Mouse (Mus musculus) thymus, postnatal 0 days (tissue): ENCODE results near the gene Bcas1. TPM values are rescaled to one million over a fixed set of nuclear protein-coding genes. Genes with fewer than 3 reads are reported as not detected.

ENCODE experiments used
- DNase-seq: peaks from one replicate; pipeline ENCODE4 v3.0.0-alpha.2; 2015; ENCODE audit warnings: low spot score
- polyA plus RNA-seq: library from polyadenylated mRNA; unstranded; fragments of >200 nt; fragmentation: Nextera tagmentation; extraction: Ambion mirVana; gene quantifications from 2 replicates; pipeline ENCODE4 v1.2.1, GENCODE M21; 2015

The Bcas1 gene
- polyA plus RNA-seq, 1 experiment from 2014 or later: 0.79 TPM

DNA sequence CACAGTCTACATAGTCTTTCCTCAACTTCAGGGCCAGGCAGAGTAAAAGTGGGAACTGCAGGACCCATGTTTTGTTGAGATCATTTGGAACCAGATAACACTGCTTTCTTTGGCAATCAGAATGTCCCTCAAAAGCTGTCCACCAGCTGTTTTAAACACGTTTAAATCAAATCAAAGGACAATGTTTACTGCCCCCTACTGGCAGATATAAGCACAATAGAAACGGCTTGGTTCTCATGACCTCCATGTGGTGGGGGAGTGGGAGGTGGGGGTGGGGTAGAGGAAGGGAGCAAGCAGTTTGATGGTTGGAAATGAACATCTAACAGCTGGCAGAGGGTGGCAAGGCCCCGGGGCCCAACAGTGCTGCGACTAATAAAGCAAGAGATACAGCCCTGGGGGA lies 5.7 kb downstream of the Bcas1 start:
- no peak for DNase-seq

- peak; percentile 21 for DNase-seq
Observed at GRCm38 (mm10) chr2:170418748-170419147, 8.9 kb downstream of the Bcas1 start.

DNA sequence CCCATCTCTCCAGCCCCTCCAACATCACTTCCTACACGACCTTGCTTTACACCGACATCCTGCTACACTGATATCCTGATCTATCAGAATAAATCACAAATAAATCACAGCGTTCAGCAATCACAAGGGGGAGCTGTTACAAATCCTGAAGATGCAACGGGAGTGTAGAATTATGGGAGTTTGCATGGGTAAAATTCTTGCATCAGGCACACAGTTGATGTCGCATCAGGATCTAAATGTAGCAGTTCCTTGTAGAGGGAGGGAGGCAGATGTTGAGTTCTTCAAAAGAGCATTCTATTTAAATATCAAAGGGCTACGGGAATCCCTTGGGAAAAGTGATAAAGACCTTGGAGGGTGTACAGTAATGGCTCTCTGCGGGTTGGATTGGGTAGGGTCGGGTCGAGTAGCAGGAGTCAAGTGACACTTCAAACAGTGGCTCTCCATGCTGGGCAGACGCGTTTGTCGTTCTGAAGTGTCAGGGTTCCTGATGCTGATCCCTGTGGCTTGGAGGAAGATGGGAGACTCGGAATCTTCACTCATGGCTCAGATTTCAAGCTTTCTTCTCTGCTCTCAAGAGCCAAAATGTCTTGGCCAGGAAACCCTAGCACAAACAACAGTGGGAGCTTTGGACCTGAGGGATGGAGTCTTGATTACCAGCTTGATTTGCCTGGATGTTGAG lies 16.0 kb downstream of the Bcas1 start:
- no peak for DNase-seq

DNA sequence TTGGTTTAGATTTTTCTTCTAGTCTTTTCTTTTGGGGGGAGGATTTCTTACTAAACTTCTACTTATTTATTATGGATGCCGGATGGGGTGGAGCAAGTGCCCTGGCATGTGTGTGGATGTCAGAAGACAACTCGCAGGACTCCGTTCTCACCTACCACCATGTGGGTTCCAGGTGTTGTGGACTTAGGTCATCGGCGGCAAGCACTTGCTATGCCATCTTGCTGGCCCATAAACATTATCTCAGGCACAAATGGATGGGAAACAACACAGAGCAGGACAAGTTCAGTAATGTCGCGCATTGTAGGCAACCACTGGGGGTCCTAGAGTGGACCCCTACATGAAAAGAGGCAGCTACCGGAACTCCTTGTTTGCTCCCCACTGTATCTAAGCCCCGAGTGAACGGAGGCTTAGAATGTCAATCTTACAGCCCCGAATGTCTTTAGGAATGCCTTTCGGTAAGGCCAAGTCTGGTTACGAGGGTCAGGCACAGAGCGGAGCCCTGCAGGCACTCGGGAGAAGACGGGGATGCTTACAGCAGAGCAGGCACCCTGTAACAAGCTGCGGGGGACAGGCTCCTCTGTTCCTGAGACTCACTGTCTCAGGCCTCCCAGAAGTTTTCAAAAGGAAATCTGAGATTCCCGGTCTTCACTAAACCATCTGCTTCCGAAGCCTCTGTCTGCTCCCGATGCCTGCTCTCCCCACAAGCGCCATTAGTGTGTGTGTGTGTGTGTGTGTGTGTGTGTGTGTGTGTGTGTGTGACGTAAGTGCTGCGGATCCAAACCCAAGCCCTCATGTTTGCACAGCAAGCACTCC lies 16.8 kb downstream of the Bcas1 start:
- DNase-seq: no peak

- no peak for DNase-seq
Observed at GRCm38 (mm10) chr2:170406438-170406837, 21.2 kb downstream of the Bcas1 start.

DNA sequence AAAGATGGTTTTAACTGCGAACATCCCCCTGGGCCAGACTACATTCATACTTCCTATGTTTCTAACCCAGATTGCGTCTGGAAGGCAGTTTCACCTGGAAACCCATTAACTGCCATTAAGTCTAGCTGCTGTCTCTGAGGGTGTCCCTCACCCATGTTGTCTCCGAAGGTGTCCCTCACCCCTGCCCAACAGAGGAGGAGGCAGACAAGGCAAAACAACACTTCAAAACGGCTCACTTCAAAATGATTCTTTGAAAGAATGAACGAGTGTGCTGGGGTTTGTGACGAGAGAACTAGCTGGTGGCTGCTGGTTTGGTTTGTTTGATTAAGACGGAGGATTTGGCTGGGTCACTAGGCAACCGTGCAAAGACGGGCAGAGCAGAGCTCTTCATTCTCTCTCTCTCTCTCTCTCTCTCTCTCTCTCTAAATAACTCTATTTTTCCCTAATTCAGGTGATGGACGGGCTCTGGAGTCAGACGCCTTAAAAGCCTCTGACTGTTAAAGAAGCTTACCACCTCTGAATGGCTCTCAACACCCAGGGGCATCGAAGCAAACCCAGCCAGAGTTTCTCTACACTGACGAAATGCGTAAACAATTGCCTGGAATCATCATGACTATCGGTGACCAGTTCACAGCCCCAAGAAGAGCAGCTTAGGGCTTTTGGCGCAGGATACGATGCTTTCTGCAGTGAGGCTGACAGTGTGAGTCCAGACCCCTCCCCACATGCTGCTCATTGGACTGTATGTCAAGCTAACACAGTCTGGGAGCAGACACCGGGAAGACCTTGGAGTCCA lies 22.7 kb downstream of the Bcas1 start:
- DNase-seq: no peak

DNA sequence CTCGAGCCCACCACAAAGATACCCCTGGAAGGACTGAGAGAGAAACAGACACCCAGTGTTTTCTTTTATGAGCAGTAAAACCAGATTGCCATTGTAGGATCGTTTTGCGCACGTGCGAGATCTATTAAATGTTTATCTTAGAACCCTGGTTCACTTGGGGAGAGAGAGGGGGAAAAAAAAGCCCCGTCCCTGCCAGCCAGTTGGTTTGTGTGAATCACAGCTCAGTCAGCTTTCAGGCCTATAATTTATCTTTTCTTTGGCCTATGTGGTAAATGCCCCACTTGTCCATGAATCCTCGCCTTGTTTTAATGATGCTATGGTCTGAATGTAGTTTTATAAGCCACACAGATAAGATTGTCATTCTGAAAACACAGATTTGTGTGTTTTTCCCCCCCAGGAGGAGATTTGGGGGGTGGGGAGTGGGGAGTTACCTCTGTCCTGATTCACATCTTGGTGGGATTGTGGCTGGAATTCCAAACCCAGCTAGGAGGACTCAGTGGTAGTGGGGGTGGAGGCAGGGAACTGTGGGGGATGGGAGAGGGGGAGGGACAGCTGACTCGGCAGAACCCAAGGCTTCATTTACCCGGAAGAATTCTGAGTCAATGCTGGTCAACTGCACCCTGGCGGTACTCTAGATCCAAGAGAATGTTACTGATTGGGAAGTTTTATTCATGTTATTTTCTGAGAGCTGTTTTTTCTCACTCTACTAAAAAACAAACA lies 23.8 kb downstream of the Bcas1 start:
- no peak for DNase-seq

DNA sequence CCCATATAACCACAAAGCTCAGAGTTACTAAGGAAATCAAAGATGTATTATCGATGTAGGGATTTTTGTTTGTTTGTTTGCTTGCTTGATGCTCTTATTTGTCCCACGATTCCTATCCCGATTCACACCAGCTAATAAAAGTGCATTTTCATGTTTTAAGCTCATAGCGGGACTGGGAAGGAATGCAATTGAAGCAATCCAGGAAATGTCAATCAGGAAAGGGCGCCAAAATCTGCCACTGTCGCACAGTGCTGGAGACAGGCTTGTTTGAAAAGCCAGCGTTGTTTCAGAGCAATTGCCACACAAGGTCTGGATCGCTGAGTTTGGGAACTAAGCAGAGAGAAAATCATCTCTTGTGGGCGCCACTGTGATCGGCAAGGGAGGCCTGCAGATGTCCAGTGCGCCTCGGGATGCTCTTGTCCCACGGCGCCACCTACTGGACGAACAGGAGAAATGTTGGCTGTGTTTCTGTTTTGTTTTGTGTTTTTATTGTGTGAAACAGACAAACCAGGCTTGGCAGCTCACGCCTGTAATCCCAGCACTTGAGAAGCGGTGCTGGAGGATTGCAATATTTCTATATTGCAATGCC lies 26.3 kb downstream of the Bcas1 start:
- DNase-seq: peak; percentile 67

GRCm38 (mm10) chr2:170400666-170401065 lies 27.0 kb downstream of the Bcas1 start:
- no peak for DNase-seq

DNA sequence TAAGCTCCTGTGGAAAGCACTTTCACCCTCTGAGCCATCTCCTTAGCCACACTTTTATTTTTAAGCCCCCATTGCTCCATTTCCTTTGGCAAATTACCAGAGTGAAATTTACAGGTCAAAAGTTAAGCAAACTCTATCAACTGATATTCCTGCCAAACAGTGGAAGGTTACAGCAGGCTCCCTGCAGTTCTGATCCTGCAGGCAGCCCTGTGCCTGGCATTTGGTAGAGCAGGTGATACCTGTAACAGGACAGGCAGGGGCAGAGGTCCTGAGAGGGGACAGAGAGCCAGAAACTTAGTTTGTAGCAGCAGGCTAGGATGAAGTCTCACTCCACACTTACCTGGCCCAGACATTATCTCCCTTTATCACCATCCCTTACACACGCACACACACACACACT lies 35.7 kb downstream of the Bcas1 start:
- no peak for DNase-seq

DNA sequence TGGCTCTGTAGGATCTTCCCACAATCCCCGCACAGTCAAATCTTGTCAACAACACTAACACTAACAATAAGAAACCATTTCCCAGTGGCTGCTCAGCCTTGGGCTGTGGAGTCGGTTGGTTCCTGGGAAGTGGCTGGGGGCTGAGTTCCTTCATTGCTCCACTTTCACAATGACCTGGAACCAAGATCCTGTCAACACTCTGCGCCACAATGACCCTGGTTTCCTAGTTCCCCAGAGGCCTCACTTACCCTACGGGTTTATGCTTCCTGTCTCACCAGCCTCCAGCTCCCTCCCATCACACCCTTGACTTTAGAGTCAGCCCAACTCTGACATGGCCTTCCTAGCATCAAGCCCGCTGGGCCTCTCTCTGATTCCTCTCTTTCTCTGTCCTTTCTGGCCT lies 39.3 kb downstream of the Bcas1 start:
- DNase-seq: no peak

DNA sequence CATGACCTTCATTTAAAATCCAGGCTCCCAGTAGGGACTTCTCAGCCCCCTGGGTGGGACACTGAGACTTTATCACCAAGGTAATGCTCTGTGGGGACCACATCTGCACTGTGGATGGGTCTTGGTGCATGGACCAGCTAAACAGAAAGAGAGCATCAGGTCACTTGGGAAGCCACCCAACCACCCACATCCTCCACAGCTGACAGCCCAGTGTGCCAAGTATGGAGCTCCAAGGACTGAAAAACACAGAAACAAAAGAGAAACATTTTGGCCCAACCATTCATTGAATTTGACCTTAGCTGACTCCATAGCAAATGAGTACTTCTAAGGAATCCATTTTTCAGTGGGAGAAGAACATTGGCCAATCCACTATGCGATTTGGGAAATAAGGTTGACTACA lies 42.1 kb downstream of the Bcas1 start:
- no peak for DNase-seq

DNA sequence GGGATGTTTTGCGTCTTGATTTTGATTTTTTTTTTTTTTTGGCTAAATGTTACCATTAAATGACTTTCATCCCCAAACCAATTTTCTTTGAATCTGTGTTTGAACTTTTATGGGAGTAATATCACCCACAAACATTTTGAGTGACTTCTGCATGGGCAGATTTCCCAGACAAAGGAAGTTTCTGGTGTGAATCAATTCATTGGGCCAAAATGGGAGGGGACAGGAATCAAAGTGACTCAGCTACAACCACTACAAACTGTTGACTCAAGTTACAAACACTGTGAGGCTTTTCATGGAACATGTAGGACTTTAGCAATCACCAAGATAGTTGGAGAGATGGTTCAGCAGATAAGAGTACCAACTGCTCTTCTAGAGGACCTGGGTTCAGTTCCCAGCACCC lies 42.9 kb downstream of the Bcas1 start:
- DNase-seq: no peak

- DNase-seq: no peak
Observed at GRCm38 (mm10) chr2:170373391-170373790, 54.3 kb downstream of the Bcas1 start.

- DNase-seq: no peak
Observed at GRCm38 (mm10) chr2:170365676-170366075, 62.0 kb downstream of the Bcas1 start.

- no peak for DNase-seq
Observed at GRCm38 (mm10) chr2:170365271-170365670, 62.4 kb downstream of the Bcas1 start.

GRCm38 (mm10) chr2:170356667-170357374 lies 70.8 kb downstream of the Bcas1 start:
- DNase-seq: peak; percentile 30

DNA sequence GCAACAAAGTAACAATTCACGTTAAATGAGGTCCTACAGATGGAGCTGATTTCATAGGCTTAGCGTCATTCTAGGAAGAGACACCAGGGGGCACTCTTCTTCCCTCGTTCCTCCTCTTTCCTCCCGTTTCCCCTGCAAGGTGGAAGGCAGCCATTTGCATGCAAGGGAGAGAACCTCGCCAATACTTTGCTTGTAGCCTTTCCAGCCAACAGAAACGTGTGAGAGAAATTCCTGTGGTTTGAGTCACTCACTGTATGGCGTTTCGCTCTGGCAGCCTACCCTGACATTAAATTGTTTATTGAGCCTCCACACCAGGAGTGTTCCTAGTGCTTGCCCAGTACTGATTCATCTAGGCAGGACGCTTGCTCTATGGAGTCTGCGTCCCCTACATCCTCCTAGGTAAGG lies 72.7 kb downstream of the Bcas1 start:
- DNase-seq: peak; percentile 68

- no peak for DNase-seq
Observed at GRCm38 (mm10) chr2:170352273-170352672, 75.4 kb downstream of the Bcas1 start.

- DNase-seq: no peak
Observed at GRCm38 (mm10) chr2:170351847-170352246, 75.8 kb downstream of the Bcas1 start.
